Mouse (Mus musculus): ENCODE data around the gene Gpr27.

DNA sequence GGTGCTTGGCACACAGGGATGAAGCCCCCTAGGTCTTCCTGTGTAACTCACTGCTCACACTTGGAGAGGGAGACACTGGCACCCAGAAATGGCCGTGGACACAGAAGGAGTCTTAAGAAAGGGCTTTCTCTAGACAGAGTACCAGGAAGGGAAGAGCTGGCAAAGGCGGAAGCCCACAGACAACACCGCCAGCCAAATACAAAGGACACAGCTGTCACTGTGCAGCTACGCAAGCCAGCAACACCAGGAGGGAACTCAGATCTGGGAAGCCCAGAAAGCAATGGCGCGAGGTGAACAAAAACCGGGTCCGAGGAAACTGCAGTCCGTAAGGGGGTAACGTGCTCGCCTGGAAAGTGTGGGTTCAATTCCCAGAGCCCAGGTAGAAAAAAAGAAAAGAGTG, 14.4 kb upstream of the Gpr27 start:
- no peak for TF ChIP-seq CTCF (IDR thresholded peaks at IDR 0.05; ENCODE audit: borderline replicate concordance, insufficient read depth, low read depth, low read length)
- TF ChIP-seq POLR2A (IDR thresholded peaks at IDR 0.05; ENCODE audit: borderline replicate concordance, insufficient read depth, low read length), result no peak
